Mouse (Mus musculus) cortical plate, adult 2 months (tissue): Measurements from ENCODE around the gene Gcm1.

Source experiments
- CTCF ChIP-seq: fragments of 200-500 bp; IDR thresholded peaks from 2 replicates; pipeline ENCODE4 v1.5.1; 2011; ENCODE audit warnings: mild to moderate bottlenecking, control low read depth, low read length; ENCODE audit not compliant: insufficient read depth; ENCODE audit errors: extremely low read depth
- POLR2A ChIP-seq: fragments of 200-500 bp; IDR thresholded peaks from 2 replicates; pipeline ENCODE4 v1.6.1; 2011; ENCODE audit warnings: mild to moderate bottlenecking, low read length, control low read depth; ENCODE audit not compliant: insufficient read depth; ENCODE audit errors: extremely low read depth

- TF ChIP-seq POLR2A (no peak), CTCF (no peak)
Measured at GRCm38 (mm10) chr9:78012681-78013080, 39.0 kb upstream of the Gcm1 start.
